Mouse (Mus musculus): ENCODE data around the gene Glis1.

DNA sequence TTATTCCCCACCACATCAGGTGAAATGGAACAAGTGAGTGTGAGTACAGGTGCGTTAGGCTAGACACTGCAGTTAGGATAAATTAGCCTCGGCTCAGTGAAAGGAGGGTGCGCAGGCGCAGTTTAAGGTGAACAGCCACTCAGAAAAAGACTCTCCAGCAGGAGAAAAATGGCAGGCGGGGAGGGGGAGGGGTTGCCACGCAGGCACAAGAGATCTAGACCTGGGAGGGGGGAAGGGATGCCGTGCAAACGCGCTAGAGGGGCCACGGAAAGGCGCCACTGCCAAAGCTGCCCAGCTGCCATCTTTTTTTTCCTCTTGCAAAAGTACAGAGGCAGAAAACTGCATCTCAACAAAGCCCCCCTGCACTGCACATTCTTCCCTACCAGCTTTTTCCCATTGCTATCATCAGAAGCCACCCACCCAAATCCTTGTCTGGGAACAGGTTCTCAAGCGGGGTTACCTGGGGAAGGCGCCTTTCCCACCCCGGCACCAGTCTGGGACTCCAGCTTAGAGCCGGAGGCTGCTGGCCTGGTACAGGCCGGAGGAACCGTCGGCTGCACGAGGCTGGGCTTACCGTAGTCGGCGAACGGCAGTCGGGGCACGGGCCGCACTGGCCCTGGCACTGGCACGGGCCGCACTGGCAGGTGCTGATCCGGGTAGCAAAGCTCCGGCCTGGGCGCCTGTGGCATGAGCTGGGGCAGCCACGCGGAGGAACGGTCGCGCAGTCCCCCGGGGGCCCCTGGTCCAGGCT, 248.8 kb downstream of the Glis1 start:
- TF ChIP-seq CTCF (IDR thresholded peaks at IDR 0.05; ENCODE audit: low read depth, low read length) (no peak), TAL1 (conservative IDR thresholded peaks at IDR 0.05; ENCODE audit: low read depth, low read length) (no peak)

All from G1E (cell line).